Mouse (Mus musculus) cerebellum, adult 11 months (tissue): ENCODE measurements around the gene Synm.

ENCODE experiments used
- DNase-seq: peaks from one replicate; pipeline ENCODE4 v3.0.0; 2022

The Synm gene

GRCm38 (mm10) chr7:67759629-67759995 lies at the start of gene Synm:
Gene Synm (minus strand): TSS chr7:67759742.
- DNase-seq, result peak; percentile 82

- DNase-seq, result no peak
Observed at GRCm38 (mm10) chr7:67803857-67804215, 44.3 kb upstream of the Synm start.

- DNase-seq, result peak; percentile 71
Observed at GRCm38 (mm10) chr7:67803015-67803856, 43.7 kb upstream of the Synm start.

- no peak for DNase-seq
Observed at GRCm38 (mm10) chr7:67801022-67801421, 41.5 kb upstream of the Synm start.

GRCm38 (mm10) chr7:67800547-67800946 lies 41.0 kb upstream of the Synm start:
- DNase-seq, result no peak

GRCm38 (mm10) chr7:67798476-67798875 lies 38.9 kb upstream of the Synm start:
- DNase-seq, result no peak

GRCm38 (mm10) chr7:67797065-67797464 lies 37.5 kb upstream of the Synm start:
- DNase-seq, result no peak

GRCm38 (mm10) chr7:67793449-67793848 lies 33.9 kb upstream of the Synm start:
- DNase-seq, result no peak

- DNase-seq, result no peak
Observed at GRCm38 (mm10) chr7:67791256-67791655, 31.7 kb upstream of the Synm start.

GRCm38 (mm10) chr7:67788713-67789112 lies 29.2 kb upstream of the Synm start:
- DNase-seq, result peak; percentile 51

- DNase-seq, result no peak
Observed at GRCm38 (mm10) chr7:67787861-67788260, 28.3 kb upstream of the Synm start.

GRCm38 (mm10) chr7:67776636-67777305 lies 17.2 kb upstream of the Synm start:
- no peak for DNase-seq

- DNase-seq, result no peak
Observed at GRCm38 (mm10) chr7:67775623-67776022, 16.1 kb upstream of the Synm start.

- DNase-seq, result no peak
Observed at GRCm38 (mm10) chr7:67772231-67772630, 12.7 kb upstream of the Synm start.

GRCm38 (mm10) chr7:67769487-67769886 lies 9.9 kb upstream of the Synm start:
- DNase-seq, result no peak

- no peak for DNase-seq
Observed at GRCm38 (mm10) chr7:67768125-67768524, 8.6 kb upstream of the Synm start.

GRCm38 (mm10) chr7:67763625-67764024 lies 4.1 kb upstream of the Synm start:
- no peak for DNase-seq

- peak; percentile 23 for DNase-seq
Observed at GRCm38 (mm10) chr7:67758858-67759628, 499 bp downstream of the Synm start.

GRCm38 (mm10) chr7:67758506-67758857 lies 1.1 kb downstream of the Synm start:
- no peak for DNase-seq

GRCm38 (mm10) chr7:67756636-67757035 lies 2.9 kb downstream of the Synm start:
- no peak for DNase-seq

- DNase-seq, result no peak
Observed at GRCm38 (mm10) chr7:67755366-67755765, 4.2 kb downstream of the Synm start.

GRCm38 (mm10) chr7:67754606-67755005 lies 4.9 kb downstream of the Synm start:
- no peak for DNase-seq

- DNase-seq, result no peak
Observed at GRCm38 (mm10) chr7:67749441-67750239, 9.9 kb downstream of the Synm start.
